Mouse (Mus musculus) forebrain, postnatal 0 days (tissue): ENCODE measurements around the gene Tprg. TPM values are rescaled to one million over a fixed set of nuclear protein-coding genes. Genes with fewer than 3 reads are reported as not detected.

ENCODE experiments used
- ATAC-seq: fragments of 200-750 bp; cut with Nextera tagmentation; 2 replicates; pipeline ENCODE4 v1.8.0; 2017; ENCODE audit warnings: mild to moderate bottlenecking, moderate library complexity
- DNase-seq: peaks from one replicate; pipeline ENCODE4 v3.0.0-alpha.2; 2015
- H3K27ac ChIP-seq: fragments of 300-500 bp; sonication (generic); 2 replicates; pipeline ENCODE4 v1.5.1; 2014; ENCODE audit warnings: low read depth, mild to moderate bottlenecking, antibody characterized with exemption, low read length, moderate library complexity, mixed read lengths
- H3K27me3 ChIP-seq: fragments of 300-500 bp; sonication (generic); 2 replicates; pipeline ENCODE4 v1.6.1; 2014; ENCODE audit warnings: mild to moderate bottlenecking, low read length, mixed read lengths; ENCODE audit not compliant: insufficient read depth
- H3K36me3 ChIP-seq: fragments of 300-500 bp; sonication (generic); 2 replicates; pipeline ENCODE4 v1.6.1; 2014; ENCODE audit warnings: mild to moderate bottlenecking, moderate library complexity; ENCODE audit not compliant: insufficient read depth
- H3K4me1 ChIP-seq: fragments of 300-500 bp; sonication (generic); 2 replicates; pipeline ENCODE4 v1.6.1; 2014; ENCODE audit warnings: antibody characterized with exemption; ENCODE audit not compliant: insufficient read depth
- H3K4me2 ChIP-seq: fragments of 300-500 bp; sonication (generic); 2 replicates; pipeline ENCODE4 v1.6.1; 2014; ENCODE audit warnings: low read depth, mild to moderate bottlenecking, moderate library complexity
- H3K4me3 ChIP-seq: fragments of 300-500 bp; sonication (generic); 2 replicates; pipeline ENCODE4 v1.5.1; 2014; ENCODE audit warnings: low read depth, low read length, mixed read lengths
- H3K9ac ChIP-seq: fragments of 300-500 bp; sonication (generic); 2 replicates; pipeline ENCODE4 v1.6.1; 2014; ENCODE audit warnings: mild to moderate bottlenecking
- H3K9me3 ChIP-seq: fragments of 300-500 bp; sonication (generic); 2 replicates; pipeline ENCODE4 v1.6.1; 2016; ENCODE audit warnings: low read length
- CTCF ChIP-seq: sonication (generic); IDR thresholded peaks from 2 replicates; pipeline ENCODE4 v1.5.1; 2016; ENCODE audit warnings: antibody characterized with exemption, control low read depth, low read depth
- WGBS: fragments of 180-500 bp; shearing (Covaris S2); extraction: QIAGEN DNeasy Blood & Tissue Kit; methylation state at CpG from one replicate; pipeline ENCODE4 v1.1.7; 2014; 5-methylcytosine and 5-hydroxymethylcytosine counted together
- polyA plus RNA-seq: library from polyadenylated mRNA; unstranded; fragments of >200 nt; fragmentation: Nextera tagmentation; extraction: Ambion mirVana; gene quantifications from 2 replicates; pipeline ENCODE4 v1.2.1, GENCODE M21; 2015
- total RNA-seq: library from RNA; depleted of rRNA; stranded (reverse); fragments of >200 nt; gene quantifications from 2 replicates; pipeline ENCODE4 v1.2.3, GENCODE M21; 2014

Gene Tprg
- total and polyA plus RNA-seq, 2 experiments from 2014 or later: not detected

- H3K27me3 ChIP-seq: no peaks in the 10 kb centered on the region
- no peaks in the 10 kb centered on the region for H3K4me1 ChIP-seq
- WGBS: 81% methylated on average over 2 of the region's 2 CpGs
- H3K36me3 ChIP-seq: no peaks in the 10 kb centered on the region
- no peak overlapping the region for H3K27ac ChIP-seq
- H3K9me3 ChIP-seq: no peaks in the 10 kb centered on the region
- no peak overlapping the region for H3K4me3 ChIP-seq
- DNase-seq: no peak
- TF ChIP-seq CTCF: no peak
- no peak overlapping the region for H3K4me2 ChIP-seq
- ATAC-seq: no peak
- H3K9ac ChIP-seq: no peak overlapping the region
Measured at GRCm38 (mm10) chr16:25325631-25326238, 39.1 kb downstream of the Tprg start.

GRCm38 (mm10) chr16:25333279-25334219 is 46.9 kb downstream of the Tprg start:
- DNase-seq: peak; percentile 45
- H3K4me2 ChIP-seq: no peak overlapping the region
- no peak overlapping the region for H3K4me3 ChIP-seq
- H3K27me3 ChIP-seq: no peaks in the 10 kb centered on the region
- H3K4me1 ChIP-seq: no peaks in the 10 kb centered on the region
- H3K9me3 ChIP-seq: no peaks in the 10 kb centered on the region
- ATAC-seq: no peak
- H3K36me3 ChIP-seq: no peaks in the 10 kb centered on the region
- TF ChIP-seq CTCF: no peak
- 58% methylated on average over 10 of the region's 10 CpGs for WGBS
- H3K9ac ChIP-seq: no peak overlapping the region
- no peak overlapping the region for H3K27ac ChIP-seq

GRCm38 (mm10) chr16:25335058-25335703 is 48.6 kb downstream of the Tprg start:
- no peak for DNase-seq
- Histone ChIP-seq H3K36me3 (no peaks in the 10 kb centered on the region), H3K4me3 (no peak overlapping the region), H3K4me1 (no peaks in the 10 kb centered on the region), H3K27me3 (no peaks in the 10 kb centered on the region), H3K27ac (no peak overlapping the region), H3K9me3 (no peaks in the 10 kb centered on the region), H3K4me2 (no peak overlapping the region), H3K9ac (no peak overlapping the region)
- TF ChIP-seq CTCF: no peak
- 31% methylated on average over 4 of the region's 4 CpGs for WGBS
- ATAC-seq: no peak

GRCm38 (mm10) chr16:25349626-25350025 is 63.0 kb downstream of the Tprg start:
- no peak overlapping the region for H3K4me2 ChIP-seq
- no peak overlapping the region for H3K4me3 ChIP-seq
- no peaks in the 10 kb centered on the region for H3K27me3 ChIP-seq
- peak; percentile 55 for ATAC-seq
- no peaks in the 10 kb centered on the region for H3K9me3 ChIP-seq
- peak; percentile 92 for TF ChIP-seq CTCF
- peak; percentile 82 for DNase-seq
- no peaks in the 10 kb centered on the region for H3K36me3 ChIP-seq
- H3K27ac ChIP-seq: no peak overlapping the region
- no peaks in the 10 kb centered on the region for H3K4me1 ChIP-seq
- WGBS: 17% methylated on average over 3 of the region's 3 CpGs
- H3K9ac ChIP-seq: no peak overlapping the region

GRCm38 (mm10) chr16:25367834-25368233 is 81.2 kb downstream of the Tprg start:
- H3K4me3 ChIP-seq: no peak overlapping the region
- H3K4me1 ChIP-seq: peaks cover 5% of the 10 kb centered on the region; the same call in 1 of the 2 replicates
- no peaks in the 10 kb centered on the region for H3K27me3 ChIP-seq
- DNase-seq: no peak
- no peak overlapping the region for H3K27ac ChIP-seq
- TF ChIP-seq CTCF: no peak
- no peaks in the 10 kb centered on the region for H3K9me3 ChIP-seq
- whole genome bisulfite sequencing: 72% methylated on average over 7 of the region's 7 CpGs
- no peak for ATAC-seq
- H3K36me3 ChIP-seq: no peaks in the 10 kb centered on the region
- H3K9ac ChIP-seq: no peak overlapping the region
- no peak overlapping the region for H3K4me2 ChIP-seq

GRCm38 (mm10) chr16:25369984-25370412 is 83.4 kb downstream of the Tprg start:
- H3K4me2 ChIP-seq: no peak overlapping the region
- no peaks in the 10 kb centered on the region for H3K36me3 ChIP-seq
- no peaks in the 10 kb centered on the region for H3K27me3 ChIP-seq
- ATAC-seq (no peak), DNase-seq (no peak)
- no peak for TF ChIP-seq CTCF
- H3K27ac ChIP-seq: no peak overlapping the region
- no peak overlapping the region for H3K9ac ChIP-seq
- H3K9me3 ChIP-seq: no peaks in the 10 kb centered on the region
- H3K4me1 ChIP-seq: peaks cover 5% of the 10 kb centered on the region; the same call in 1 of the 2 replicates
- no peak overlapping the region for H3K4me3 ChIP-seq
- 74% methylated on average over 5 of the region's 5 CpGs for WGBS
